Mouse (Mus musculus) cortical plate, adult 2 months (tissue): ENCODE measurements around the gene Chd6. TPM values are rescaled to one million over a fixed set of nuclear protein-coding genes. Genes with fewer than 3 reads are reported as not detected.
"Not testable (repeated sequence)": the region's sequence is repeated elsewhere in the genome, so short reads cannot be mapped to it uniquely, and the experiment has no call there.

Source experiments
- H3K27ac ChIP-seq: fragments of 200-500 bp; 2 replicates; pipeline ENCODE4 v1.5.1; 2012; ENCODE audit warnings: low read length, control low read depth, inconsistent platforms; ENCODE audit not compliant: insufficient read depth
- H3K4me1 ChIP-seq: fragments of 200-500 bp; 2 replicates; pipeline ENCODE4 v1.6.1; 2011; ENCODE audit warnings: low read length; ENCODE audit not compliant: control insufficient read depth, insufficient read depth
- H3K4me3 ChIP-seq: fragments of 200-500 bp; 2 replicates; pipeline ENCODE4 v1.5.1; 2011; ENCODE audit warnings: mild to moderate bottlenecking, low read length, control low read depth; ENCODE audit not compliant: insufficient read depth
- CTCF ChIP-seq: fragments of 200-500 bp; IDR thresholded peaks from 2 replicates; pipeline ENCODE4 v1.5.1; 2011; ENCODE audit warnings: mild to moderate bottlenecking, control low read depth, low read length; ENCODE audit not compliant: insufficient read depth; ENCODE audit errors: extremely low read depth
- POLR2A ChIP-seq: fragments of 200-500 bp; IDR thresholded peaks from 2 replicates; pipeline ENCODE4 v1.6.1; 2011; ENCODE audit warnings: mild to moderate bottlenecking, low read length, control low read depth; ENCODE audit not compliant: insufficient read depth; ENCODE audit errors: extremely low read depth
- polyA plus RNA-seq: library from polyadenylated mRNA; depleted of rRNA; stranded (reverse); fragments of >200 nt; gene quantifications from 2 replicates; pipeline ENCODE4 v1.2.3, GENCODE M21; 2012

Chd6 gene
- polyA plus RNA-seq, 1 experiment = 26.7 TPM

- TF ChIP-seq POLR2A (no peak), CTCF (no peak)
- Histone ChIP-seq H3K27ac (no peak overlapping the region), H3K4me3 (no peak overlapping the region), H3K4me1 (peaks cover 2% of the 10 kb centered on the region; the same call in 1 of the 2 replicates)
Measured at GRCm38 (mm10) chr2:160960956-160961646, 147.8 kb downstream of the Chd6 start.

- no peak overlapping the region for H3K4me3 ChIP-seq
- no peak for TF ChIP-seq CTCF
- no peak for TF ChIP-seq POLR2A
- peaks cover 8% of the 10 kb centered on the region for H3K4me1 ChIP-seq
- no peak overlapping the region for H3K27ac ChIP-seq
Measured at GRCm38 (mm10) chr2:160959901-160960300, 149.0 kb downstream of the Chd6 start.

- no peak overlapping the region for H3K27ac ChIP-seq
- no peak overlapping the region for H3K4me3 ChIP-seq
- TF ChIP-seq CTCF = peak; percentile 45
- no peak for TF ChIP-seq POLR2A
- peaks cover 10% of the 10 kb centered on the region for H3K4me1 ChIP-seq
Measured at GRCm38 (mm10) chr2:160958737-160959136, 150.1 kb downstream of the Chd6 start.

GRCm38 (mm10) chr2:160957801-160958200 lies 151.1 kb downstream of the Chd6 start:
- H3K4me3 ChIP-seq, H3K27ac ChIP-seq, H3K4me1 ChIP-seq: not testable (repeated sequence)

- not testable (repeated sequence) for H3K4me1 ChIP-seq, H3K4me3 ChIP-seq, H3K27ac ChIP-seq
Measured at GRCm38 (mm10) chr2:160957307-160957706, 151.6 kb downstream of the Chd6 start.

GRCm38 (mm10) chr2:160955331-160955730 lies 153.5 kb downstream of the Chd6 start:
- H3K4me1 ChIP-seq = peaks cover 10% of the 10 kb centered on the region
- TF ChIP-seq CTCF = no peak; the same call in 1 of the 2 replicates
- TF ChIP-seq POLR2A = no peak
- H3K4me3 ChIP-seq = no peak overlapping the region
- H3K27ac ChIP-seq = 0 out of 2 replicates have a peak overlapping the region, but pooled peaks have one; percentile 13

- peak overlapping the region; percentile 13; the same call in 1 of the 2 replicates for H3K27ac ChIP-seq
Measured at GRCm38 (mm10) chr2:160954541-160954940, 154.3 kb downstream of the Chd6 start.

GRCm38 (mm10) chr2:160953131-160953873 lies 155.6 kb downstream of the Chd6 start:
- TF ChIP-seq CTCF (no peak), POLR2A (no peak)
- H3K27ac ChIP-seq = no peak overlapping the region
- no peak overlapping the region for H3K4me3 ChIP-seq

More at GRCm38 (mm10) chr2:160954541-160954940, 154.3 kb downstream of the Chd6 start:
- H3K4me1 ChIP-seq = peaks cover 10% of the 10 kb centered on the region
- no peak for TF ChIP-seq POLR2A
- TF ChIP-seq CTCF = no peak
- no peak overlapping the region for H3K4me3 ChIP-seq

GRCm38 (mm10) chr2:160951595-160951994 lies 157.3 kb downstream of the Chd6 start:
- H3K4me3 ChIP-seq = no peak overlapping the region
- no peak overlapping the region for H3K27ac ChIP-seq
- H3K4me1 ChIP-seq = peaks cover 10% of the 10 kb centered on the region
- TF ChIP-seq CTCF (no peak), POLR2A (no peak)

More at GRCm38 (mm10) chr2:160953131-160953873, 155.6 kb downstream of the Chd6 start:
- peaks cover 10% of the 10 kb centered on the region for H3K4me1 ChIP-seq

GRCm38 (mm10) chr2:160942443-160942842 lies 166.4 kb downstream of the Chd6 start:
- no peak for TF ChIP-seq POLR2A
- peak; percentile 40; the same call in 1 of the 2 replicates for TF ChIP-seq CTCF
- no peak overlapping the region for H3K4me3 ChIP-seq
- H3K4me1 ChIP-seq = no peaks in the 10 kb centered on the region
- no peak overlapping the region for H3K27ac ChIP-seq
